Mouse (Mus musculus): Measurements from ENCODE around the gene Ryr2.
A peak's percentile ranks its signal among the peaks of the same experiment; 100 is the strongest.
"Not testable (repeated sequence)": the region's sequence is repeated elsewhere in the genome, so short reads cannot be mapped to it uniquely, and the experiment has no call there.

Ryr2 gene

DNA sequence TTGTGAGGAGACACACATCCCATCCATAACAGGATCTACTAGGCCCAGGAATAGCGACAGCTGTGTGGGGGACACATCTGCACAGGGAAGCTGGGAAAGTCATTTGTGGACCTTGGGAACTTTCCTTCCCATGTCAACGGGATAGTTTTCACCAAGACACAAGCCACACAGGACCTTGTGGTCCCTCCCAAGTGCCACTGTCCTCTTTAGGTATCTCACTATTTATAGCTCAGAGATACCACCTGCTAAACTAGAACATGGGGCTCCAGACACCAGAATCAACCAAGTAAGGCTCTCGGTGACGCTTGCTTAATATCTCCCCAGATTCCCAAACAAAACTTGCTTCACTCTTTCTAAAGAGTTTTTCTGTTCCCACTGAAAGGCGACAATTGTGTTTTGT, 73.5 kb downstream of the Ryr2 start:
- no peak for DNase-seq

DNA sequence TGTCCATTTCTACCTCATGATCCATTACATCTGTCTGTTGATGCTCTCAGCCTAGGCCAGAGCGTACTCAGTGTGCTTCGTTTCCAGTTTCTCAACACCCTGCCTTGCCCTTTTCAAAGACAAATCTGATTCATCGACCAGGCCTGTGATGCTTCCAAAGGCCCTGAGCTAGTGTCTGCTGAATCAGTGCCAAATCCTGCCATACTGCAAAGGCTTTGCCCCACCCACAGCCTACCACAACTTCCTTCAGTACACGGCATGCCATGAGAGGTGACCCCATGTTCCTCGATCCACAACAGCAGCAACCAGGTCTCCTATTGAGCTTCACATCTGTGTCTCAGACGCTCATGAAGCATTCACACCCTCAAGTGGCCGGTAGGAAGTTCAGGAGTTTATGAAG, 76.9 kb downstream of the Ryr2 start:
- no peak for DNase-seq

DNA sequence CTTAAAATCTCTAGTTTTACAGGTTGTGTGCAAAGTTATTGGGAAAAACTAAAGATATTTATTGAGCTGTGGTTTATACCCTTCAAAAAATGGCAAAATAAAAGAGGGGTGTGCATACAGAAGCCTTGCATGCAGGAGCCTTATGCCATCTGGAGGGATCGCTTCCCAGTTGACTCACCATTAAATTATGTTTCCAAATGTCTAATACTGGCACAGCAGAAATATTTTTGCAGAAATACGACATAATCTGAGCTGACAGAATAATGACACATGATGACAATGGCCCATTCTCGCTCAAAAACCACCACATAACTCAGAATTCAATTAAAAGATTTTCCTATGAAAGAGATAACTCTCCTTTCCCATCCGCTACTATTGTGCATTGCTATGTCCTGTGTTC, 77.4 kb downstream of the Ryr2 start:
- DNase-seq: no peak

DNA sequence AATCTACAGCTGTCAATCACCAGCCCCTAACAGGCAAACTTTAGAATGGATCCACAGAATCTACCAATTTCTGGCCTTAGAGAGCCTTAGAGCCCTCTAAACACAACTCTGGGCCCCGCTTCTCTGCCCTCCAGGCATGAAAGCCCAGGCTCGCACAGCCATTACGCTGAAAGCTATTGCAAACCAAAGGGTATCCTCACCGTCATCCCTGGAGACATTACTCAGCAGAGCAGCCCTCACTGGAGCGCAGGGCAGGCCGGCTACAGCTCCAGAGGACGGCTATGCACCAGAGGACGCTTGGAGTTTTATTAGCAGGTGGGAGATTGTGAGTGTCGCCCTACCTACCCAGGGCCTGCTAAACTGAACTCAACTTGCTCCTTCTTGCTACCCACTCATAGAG, 88.7 kb downstream of the Ryr2 start:
- no peak for DNase-seq

DNA sequence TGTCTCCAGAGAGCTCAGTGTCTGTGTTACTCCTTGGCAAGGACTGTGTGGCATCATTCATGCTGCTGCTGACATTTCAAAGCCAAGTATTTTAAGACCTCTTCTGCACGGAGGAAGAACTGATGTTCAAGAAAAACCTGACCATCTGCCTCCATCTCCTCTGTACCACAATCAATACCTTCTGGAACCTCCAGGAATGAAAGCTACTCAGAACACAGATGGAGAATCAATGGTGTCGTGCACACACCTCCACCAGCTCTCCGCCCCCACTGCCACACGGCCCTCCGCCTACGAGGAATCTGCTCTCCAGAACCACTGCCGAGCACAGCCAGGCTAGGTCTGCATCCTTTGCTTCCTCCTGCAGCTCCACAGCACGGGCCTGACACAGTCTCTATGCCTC, 92.8 kb downstream of the Ryr2 start:
- DNase-seq: peak; percentile 39

DNA sequence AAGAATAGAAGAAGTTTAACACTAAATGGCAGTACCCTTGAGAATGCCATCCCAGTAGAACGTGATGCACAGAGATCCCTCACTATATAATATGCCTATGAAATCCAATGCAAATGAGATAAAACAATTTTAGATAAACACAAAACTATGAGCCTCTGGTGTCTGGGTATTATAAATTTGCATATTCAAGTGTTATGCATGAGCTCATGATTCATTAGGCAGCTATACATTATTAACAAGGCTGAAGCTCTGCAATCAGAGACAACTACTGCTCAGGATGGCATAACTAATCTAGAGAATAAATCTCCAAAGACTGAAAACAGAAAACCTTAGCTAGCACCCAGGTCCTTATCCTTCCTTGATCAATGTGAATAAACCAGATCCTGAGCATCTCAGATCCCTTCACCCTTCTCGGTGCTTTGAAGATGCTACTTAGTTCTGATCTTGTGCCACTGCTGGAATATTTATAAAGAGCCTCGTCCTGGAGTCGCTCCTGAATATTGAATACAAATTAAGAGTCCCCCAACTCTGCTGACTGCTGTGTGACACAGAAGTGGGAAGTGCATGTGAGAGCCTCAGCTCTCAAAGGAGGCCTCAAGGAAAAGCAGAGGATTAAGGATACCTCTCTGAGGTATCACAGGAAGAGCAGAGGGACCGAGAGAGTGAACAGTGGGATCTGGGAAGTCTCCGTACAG, 97.6 kb downstream of the Ryr2 start:
- no peak for DNase-seq

DNA sequence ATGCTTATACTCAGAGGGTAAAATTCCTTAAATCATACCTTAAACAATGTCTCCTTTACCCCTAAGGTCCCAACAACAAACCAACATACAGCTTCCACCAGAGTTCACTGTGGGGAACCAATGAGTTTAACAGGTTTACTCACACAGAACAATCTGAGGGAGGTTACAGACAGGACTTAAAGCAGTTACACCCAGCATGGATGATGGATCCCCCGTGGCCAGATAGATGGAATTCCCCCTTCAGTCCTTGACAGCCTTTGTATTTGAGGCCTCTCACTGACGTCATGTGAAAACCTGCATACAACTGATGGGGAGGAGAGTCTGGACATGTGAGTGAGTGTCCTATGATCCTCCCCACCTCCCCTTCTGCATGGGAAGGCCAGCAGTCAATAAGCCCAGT, 99.2 kb downstream of the Ryr2 start:
- no peak for DNase-seq

DNA sequence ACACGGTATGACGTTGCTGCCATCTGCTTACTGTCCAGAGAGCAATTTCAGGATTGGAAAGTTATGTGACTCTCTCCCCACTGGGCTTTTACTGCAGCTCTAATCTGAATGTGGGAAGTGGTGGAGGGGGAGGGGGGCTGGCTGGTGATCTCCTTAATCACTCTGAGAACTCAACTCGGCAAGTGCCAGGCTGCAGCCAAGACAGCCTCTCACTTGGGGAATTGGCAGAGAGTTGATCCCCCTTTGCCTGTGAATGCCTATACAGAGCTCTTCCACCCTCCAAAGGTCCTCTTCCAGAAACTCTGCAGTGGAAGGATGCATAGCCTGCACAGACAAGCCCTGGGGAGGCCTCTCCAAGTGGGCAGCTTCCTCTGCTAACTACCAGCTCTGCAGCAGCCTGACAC, 104.9 kb downstream of the Ryr2 start:
- DNase-seq: peak; percentile 52

DNA sequence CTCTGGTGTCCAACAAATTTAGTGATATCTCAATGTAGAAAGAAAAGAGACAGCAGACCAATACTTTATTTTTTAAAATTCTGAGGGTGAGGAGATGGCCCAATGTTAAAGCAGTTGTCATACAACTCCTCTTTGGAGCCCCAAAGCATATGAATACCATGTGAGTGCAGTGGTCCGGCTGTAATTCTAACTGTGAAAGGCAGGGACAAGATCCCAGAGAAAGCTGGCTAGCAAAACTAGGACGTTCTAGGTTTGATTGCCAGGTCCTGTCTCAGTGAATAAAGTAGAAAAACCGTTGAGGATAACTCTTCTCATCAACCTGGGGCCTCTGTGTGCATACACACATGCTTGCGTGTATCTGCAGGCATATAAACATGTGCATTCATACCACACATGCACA, 106.9 kb downstream of the Ryr2 start:
- DNase-seq: no peak

DNA sequence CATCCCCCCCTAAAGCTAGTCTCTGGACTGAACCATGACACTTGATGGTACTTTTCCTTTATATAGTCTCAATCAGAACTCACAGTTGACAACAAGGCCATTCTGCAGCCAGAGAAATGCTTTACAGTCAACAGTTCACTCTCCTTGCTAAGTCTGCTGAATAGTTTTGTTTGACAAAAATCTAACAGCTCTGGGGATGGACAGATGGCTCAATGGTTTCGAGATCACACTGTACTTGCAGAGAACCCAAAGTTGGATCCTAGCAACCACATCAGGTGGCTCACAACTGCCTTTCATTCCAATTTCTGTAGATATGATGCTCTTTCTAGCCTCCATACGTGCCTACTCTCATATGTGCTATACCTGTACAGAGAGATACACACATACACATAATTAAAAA, 109.4 kb downstream of the Ryr2 start:
- DNase-seq: no peak

DNA sequence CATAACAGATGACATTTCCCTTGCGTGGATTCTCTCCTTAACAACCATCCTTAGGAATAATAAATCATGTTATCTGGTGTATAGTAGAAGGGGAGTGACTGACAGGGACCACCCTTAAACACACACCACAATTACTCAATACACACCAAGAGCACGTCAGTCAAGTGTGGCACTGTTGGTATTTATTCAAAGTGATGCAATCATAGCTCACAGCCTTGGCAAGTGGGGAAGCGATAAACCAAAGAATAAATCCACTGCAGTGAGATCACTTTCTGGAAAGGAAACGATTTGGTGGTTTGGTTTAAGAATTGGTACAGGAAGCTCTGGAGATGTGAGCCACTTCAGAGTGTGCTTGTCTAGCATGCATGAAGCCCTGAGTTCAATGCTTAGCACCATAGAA, 119.2 kb downstream of the Ryr2 start:
- no peak for DNase-seq

DNA sequence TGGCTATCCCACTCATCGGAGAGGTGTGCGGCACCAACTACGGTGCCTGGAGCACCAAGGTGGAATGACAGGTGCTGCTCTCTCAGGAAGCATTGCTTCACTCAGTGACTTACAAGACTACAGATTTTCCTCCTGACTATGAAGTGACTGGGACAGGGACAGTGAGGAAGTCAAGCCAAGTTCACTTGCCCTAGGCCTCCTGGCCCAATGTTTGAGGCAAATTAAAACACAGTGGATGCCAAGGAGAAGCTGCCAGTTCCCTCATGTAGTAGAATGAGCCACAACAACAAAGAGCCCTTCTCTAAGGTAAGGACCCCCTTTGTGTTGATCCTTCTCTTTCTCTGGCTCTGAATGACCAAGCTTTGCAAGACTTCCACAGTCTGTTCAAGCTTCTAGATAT, 121.7 kb downstream of the Ryr2 start:
- peak; percentile 43 for DNase-seq

DNA sequence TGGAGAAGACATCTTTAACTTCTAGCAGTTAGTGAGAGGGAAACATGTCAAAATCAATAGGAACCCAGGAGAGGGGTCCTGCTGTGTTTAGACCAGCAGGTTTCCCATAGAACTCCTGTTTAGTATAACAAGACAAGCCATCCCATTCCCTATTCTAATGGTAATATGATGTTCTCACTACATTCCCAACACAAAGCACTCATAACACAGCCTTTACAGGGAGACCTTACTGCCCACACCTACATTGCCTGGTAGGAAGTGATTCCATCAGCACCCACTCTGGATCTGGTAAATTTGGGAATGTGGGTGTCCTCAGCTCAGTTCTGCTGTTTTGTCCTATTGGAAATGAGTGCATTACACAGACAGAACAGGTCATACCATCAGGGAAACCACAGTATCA, 127.7 kb downstream of the Ryr2 start:
- DNase-seq: no peak

DNA sequence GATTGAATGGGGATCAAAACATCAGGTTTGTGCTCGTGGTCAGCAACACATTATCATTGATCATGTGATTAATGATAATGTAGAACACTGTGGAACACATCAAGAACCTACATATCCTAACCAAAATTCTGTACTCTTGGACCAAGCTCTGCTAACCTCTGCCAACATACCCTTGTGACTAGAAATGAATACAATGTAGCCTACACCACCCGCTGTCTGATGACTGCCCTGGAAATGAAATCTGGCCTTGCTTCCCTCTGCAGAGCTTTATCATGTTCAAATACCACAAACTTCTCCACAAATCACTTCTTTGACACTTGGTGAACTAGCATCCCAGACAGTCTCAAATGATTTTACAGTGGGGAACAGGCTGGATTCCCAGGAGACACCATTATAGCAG, 128.4 kb downstream of the Ryr2 start:
- no peak for DNase-seq

DNA sequence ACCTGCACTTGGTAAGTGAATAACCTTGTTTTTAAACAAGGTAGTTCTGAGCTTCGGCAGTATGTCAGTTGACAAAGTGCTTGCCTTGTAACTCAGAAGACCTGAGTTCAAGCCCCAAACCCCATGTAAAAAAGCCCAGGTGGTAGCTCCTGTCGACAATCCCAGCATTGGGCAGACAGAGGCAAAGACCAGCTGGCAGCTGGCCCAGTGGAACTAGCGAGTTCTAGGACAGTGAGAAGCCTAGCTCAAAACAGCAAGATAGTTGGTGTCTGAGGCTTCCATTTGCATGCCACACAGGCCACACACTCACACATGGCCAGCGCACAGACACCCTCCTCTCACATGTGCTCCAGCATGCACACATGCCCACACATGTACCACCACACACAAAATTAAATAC, 129.1 kb downstream of the Ryr2 start:
- peak; percentile 46 for DNase-seq

DNA sequence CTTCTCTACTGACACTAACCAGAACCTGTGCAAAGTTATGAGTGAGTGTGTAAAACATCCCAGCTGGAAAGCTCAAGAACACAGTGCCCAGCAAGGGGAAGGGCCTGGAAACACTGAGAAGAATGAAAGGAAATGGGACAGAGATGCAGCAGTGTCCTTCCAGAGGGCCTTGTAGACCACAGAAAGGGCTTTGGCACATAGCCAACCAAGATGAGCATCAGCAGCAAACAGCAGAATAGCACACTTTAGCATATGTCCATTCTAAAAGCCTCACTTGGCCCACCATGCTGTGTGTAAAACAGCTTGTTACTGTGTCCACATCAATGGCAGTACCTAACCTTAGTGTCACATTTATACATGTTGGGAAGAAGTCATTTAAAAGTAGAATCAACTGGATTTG, 142.4 kb downstream of the Ryr2 start:
- DNase-seq: no peak

DNA sequence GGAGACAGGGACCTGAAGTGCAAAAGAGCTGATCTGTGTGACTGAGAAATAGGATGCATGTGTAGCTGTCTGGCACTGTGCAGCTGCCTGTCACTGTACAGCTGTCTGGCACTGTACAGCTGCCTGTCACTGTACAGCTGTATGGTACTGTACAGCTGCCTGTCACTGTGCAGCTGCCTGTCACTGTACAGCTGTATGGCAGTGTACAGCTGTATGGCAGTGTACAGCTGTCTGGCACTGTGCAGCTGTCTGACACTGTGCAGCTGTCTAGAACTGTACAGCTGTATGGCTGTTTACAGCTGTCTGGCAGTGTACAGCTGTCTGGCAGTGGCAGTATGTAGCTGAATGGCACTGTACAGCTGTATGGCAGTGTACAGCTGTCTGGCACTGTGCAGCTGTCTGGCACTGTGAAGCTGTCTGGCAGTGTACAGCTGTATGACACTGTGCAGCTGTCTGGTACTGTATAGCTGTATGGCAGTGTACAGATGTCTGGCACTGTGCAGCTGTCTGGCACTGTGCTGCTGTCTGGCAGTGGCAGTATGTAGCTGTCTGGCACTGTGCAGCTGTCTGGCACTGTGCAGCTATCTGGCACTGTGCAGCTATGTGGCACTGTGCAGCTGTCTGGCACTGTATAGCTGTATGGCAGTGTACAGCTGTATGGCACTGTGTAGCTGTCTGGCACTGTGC, 147.1 kb downstream of the Ryr2 start:
- DNase-seq: no peak

DNA sequence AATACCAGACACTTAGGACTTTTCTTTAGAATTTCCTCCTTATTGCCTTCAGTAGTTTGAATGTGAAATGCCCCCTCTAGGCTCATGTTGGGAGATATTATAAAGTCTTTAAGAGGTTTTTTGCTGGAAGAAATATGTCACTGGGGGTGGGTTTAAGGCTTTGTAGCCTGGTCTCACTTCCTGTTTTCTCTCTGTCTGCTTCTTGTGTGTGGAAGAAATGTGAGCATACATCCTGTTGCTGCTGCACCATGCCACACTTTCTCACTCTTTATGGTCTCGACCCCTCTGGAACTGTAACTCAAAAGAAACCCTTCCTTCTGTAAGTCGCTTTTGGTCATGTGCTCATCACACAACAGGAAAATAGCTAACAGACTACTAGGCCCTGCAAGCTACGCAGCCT, 147.9 kb downstream of the Ryr2 start:
- DNase-seq: no peak

DNA sequence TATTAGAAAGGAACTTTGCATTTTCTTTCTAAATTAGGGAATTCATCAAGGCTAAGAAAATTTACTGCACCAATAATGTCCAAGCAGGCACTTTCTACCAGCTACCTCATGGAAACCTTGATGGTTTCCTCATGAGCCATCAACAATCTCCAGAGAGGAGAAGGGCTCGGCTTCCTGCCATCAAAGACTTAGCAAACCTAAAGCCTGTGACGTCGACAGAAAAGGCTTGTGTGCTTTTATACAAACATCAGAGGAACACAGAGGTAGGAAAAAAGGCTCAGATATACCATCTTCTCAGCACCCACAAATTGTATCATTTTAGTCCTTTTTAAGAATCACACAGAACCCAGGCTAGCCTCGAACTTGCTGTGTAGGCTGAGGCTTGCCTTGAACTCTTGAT, 148.5 kb downstream of the Ryr2 start:
- DNase-seq: no peak

DNA sequence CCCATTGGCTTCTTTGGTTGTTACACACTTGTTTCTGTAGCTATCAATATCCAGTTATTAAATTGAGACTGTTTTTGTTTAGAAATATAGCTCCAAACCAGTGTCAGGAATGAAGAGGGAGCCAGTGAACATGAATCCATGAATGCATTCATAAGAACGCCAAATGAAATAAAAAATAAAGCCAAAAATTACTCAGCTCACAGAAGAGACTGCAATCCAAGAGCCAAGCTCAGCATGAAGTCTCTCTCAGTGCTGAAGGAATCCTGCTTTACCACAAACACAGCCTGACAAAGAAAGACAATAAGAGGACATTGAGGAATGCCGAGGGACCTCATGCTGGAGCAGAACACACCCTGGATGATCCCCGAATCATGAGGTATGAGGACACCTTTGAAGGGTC, 154.8 kb downstream of the Ryr2 start:
- DNase-seq: no peak

DNA sequence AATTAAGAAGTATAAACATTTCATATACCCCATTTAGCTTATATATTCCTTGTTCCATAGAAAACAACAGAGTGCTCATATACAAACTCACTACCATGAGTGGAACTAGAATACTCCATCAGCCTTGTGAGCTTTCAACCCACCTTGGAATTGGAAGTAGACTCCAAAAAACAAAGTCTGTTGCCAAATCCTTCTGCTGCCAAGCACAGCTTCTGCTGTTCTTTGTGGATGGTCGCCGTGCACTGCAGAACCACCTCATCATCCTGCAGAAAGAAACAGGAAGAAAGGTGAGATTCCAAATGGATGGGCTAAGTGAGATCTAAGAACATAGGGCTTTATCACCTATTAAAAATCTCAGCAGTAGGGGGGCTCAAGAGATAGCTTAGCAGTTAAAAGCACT, 161.0 kb downstream of the Ryr2 start:
- DNase-seq: no peak

DNA sequence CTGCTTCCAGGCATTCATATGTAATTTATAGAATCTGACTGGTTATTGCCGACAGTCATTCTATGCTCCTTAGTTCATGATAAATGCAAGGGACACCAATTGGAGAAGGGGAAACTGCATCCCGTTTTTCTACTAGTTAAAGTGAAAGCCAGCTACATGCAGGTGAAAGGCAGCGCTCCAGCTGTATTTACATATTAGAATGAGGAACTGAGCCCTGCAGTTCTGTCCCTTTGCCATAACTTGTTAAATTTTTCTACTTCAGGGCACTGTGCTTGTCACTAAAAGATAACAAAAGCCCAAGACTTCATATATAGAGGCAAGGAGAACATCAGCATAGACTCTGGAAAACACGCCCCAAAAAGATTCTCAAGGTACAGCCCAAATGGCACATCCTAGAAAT, 165.0 kb downstream of the Ryr2 start:
- no peak for DNase-seq

DNA sequence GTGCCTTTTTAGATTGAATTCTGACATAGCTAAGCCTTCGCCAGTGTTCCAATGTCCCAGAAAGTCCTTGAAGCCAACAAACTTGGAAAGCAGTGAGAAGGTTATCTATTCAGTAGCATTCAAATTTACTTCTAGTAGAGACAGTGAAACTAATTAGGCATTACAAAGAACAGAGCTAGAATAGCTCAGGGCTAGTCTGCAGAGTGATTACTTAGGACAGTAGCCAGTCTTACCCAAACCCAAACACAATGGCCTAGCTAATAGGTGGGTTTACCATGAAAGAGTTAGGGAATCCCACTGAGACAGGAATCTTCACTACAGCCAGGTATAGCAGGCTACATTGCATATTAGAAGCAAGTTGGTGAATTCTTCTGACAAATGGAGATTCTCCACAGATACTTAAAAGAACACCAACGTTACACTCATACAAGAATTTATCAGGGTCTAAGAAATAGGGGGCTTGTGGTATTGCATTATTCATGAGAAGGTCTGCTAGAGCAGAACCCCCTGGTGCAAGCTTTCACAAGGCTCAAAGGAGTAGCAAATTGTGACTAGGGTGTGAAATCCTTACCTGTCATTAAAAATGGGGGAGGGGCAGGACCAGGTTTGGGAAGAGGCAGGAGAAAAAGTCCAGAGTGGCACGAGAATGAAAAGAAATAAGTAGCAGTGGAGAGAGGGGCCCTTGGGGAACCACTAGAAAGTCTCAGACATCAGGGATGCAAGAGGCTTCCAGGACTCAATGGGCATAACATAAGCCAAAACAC, 172.3 kb downstream of the Ryr2 start:
- DNase-seq: not testable (repeated sequence)

DNA sequence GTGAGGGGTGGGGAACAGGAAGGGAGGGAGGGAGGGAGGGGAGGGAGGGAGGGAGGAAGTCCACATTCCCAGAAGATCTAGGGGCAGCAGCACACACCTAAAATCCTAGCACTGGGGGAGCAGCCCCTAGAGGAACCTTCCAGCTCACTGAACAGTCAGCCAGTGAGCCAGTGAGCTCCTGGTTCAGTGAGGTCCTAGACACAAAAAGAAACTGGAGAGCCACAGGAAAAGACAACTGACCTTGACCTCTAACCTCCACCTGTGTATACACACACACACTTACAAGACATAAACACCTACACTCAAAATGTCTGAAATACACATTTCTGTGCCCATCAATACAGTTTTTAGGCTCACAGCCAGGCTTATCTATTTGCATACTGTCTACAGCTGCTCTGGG, 173.4 kb downstream of the Ryr2 start:
- DNase-seq: no peak
